Mouse (Mus musculus) kidney, postnatal 0 days (tissue): ENCODE data around the gene Csad. TPM values are rescaled to one million over a fixed set of nuclear protein-coding genes. Genes with fewer than 3 reads are reported as not detected.
A peak's percentile ranks its signal among the peaks of the same experiment; 100 is the strongest.

Experiments used
- ATAC-seq: fragments of 200-750 bp; cut with Nextera tagmentation; replicated peaks from 2 replicates; pipeline ENCODE4 v1.8.0; 2017; ENCODE audit warnings: low read depth, moderate number of reproducible peaks, moderate TSS enrichment, moderate library complexity; ENCODE audit not compliant: low FRiP score
- DNase-seq: peaks from one replicate; pipeline ENCODE4 v3.0.0-alpha.2; 2016; ENCODE audit warnings: low spot score
- H3K27ac ChIP-seq: fragments of 300-500 bp; sonication (generic); 2 replicates; pipeline ENCODE4 v1.5.1; 2014; ENCODE audit warnings: mild to moderate bottlenecking
- H3K27me3 ChIP-seq: fragments of 300-500 bp; sonication (generic); 2 replicates; pipeline ENCODE4 v1.6.1; 2014; ENCODE audit warnings: low read length, mixed read lengths; ENCODE audit not compliant: insufficient read depth
- H3K36me3 ChIP-seq: fragments of 300-500 bp; sonication (generic); 2 replicates; pipeline ENCODE4 v1.6.1; 2014; ENCODE audit warnings: low read length, mixed read lengths; ENCODE audit not compliant: insufficient read depth
- H3K4me1 ChIP-seq: fragments of 300-500 bp; sonication (generic); replicated peaks from 2 replicates; pipeline ENCODE4 v1.6.1; 2014; ENCODE audit warnings: antibody characterized with exemption, low read length, mixed read lengths; ENCODE audit not compliant: insufficient read depth
- H3K4me2 ChIP-seq: fragments of 300-500 bp; sonication (generic); 2 replicates; pipeline ENCODE4 v1.6.1; 2014; ENCODE audit warnings: mild to moderate bottlenecking, low read length, moderate library complexity, mixed read lengths
- H3K4me3 ChIP-seq: fragments of 300-500 bp; sonication (generic); replicated peaks from 2 replicates; pipeline ENCODE4 v1.5.1; 2014; ENCODE audit warnings: low read depth, low read length
- H3K9ac ChIP-seq: fragments of 300-500 bp; sonication (generic); 2 replicates; pipeline ENCODE4 v1.6.1; 2014; ENCODE audit warnings: low read depth, low read length
- H3K9me3 ChIP-seq: fragments of 300-500 bp; sonication (generic); replicated peaks from 2 replicates; pipeline ENCODE4 v1.6.1; 2016; ENCODE audit warnings: low read length, inconsistent platforms, mixed read lengths
- CTCF ChIP-seq: IDR thresholded peaks from 2 replicates; pipeline ENCODE4 v1.5.1; 2016; ENCODE audit warnings: antibody characterized with exemption, low read depth, mild to moderate bottlenecking, moderate library complexity
- WGBS: fragments of 180-500 bp; shearing (Covaris S2); extraction: QIAGEN DNeasy Blood & Tissue Kit; methylation state at CpG from one replicate; pipeline ENCODE4 v1.1.7; 2014; 5-methylcytosine and 5-hydroxymethylcytosine counted together
- polyA plus RNA-seq: library from polyadenylated mRNA; unstranded; fragments of >200 nt; fragmentation: Nextera tagmentation; extraction: Ambion mirVana; gene quantifications from 2 replicates; pipeline ENCODE4 v1.2.1, GENCODE M21; 2015

The Csad gene
- polyA plus RNA-seq = 142 TPM in 2 replicates

GRCm38 (mm10) chr15:102204674-102205505 is at the start of gene Csad:
Gene Csad, minus strand, starts transcription at chr15:102204724.
- 33% methylated on average over 19 of the region's 19 CpGs for WGBS
- TF ChIP-seq CTCF = no peak
- ATAC-seq (no peak), DNase-seq (no peak)
- Histone ChIP-seq H3K4me1 (peaks cover 33% of the 10 kb centered on the region), H3K9ac (peak within 1 kb of the TSS; percentile 99), H3K4me2 (peak within 1 kb of the TSS; percentile 70), H3K9me3 (no peaks in the 10 kb centered on the region), H3K27me3 (no peaks in the 10 kb centered on the region), H3K4me3 (peak within 1 kb of the TSS; percentile 90), H3K36me3 (peaks cover 26% of the 10 kb centered on the region), H3K27ac (peak within 1 kb of the TSS; percentile 100)

DNA sequence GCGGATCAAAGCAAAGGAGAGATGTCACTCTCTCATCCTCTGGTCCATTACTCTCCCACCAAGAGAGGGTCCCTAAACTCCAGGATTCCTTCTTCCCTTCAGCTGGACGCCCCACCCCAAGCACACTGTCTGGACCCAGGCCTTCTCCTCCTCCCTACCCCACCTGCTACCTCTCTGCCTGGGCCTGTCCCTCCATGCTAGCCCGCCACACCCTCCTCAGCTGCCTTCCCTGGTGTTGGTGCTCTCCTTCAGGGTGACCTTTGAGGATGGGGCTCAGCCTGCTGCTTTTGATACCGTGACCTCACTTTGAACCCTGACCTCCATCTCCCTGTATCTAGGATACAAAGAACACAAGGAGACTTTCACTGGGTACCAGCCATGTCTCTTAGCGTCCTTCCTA is 46.0 kb upstream of the Csad start:
- Histone ChIP-seq H3K36me3 (no peaks in the 10 kb centered on the region), H3K9ac (no peak overlapping the region), H3K9me3 (no peaks in the 10 kb centered on the region), H3K4me2 (no peak overlapping the region), H3K4me3 (no peak overlapping the region), H3K27ac (no peak overlapping the region), H3K4me1 (peaks cover 29% of the 10 kb centered on the region), H3K27me3 (no peaks in the 10 kb centered on the region)
- ATAC-seq = no peak
- DNase-seq = no peak
- WGBS = 71% methylated on average over 5 of the region's 5 CpGs
- no peak for TF ChIP-seq CTCF

GRCm38 (mm10) chr15:102249967-102250366 is 45.4 kb upstream of the Csad start:
- H3K4me3 ChIP-seq = no peak overlapping the region
- WGBS = 54% methylated on average over 9 of the region's 9 CpGs
- H3K36me3 ChIP-seq = no peaks in the 10 kb centered on the region
- peak overlapping the region; percentile 88 for H3K4me2 ChIP-seq
- H3K27ac ChIP-seq = peak overlapping the region; percentile 96
- peaks cover 24% of the 10 kb centered on the region; the same call in 1 of the 2 replicates for H3K4me1 ChIP-seq
- H3K9me3 ChIP-seq = no peaks in the 10 kb centered on the region
- H3K9ac ChIP-seq = 0 out of 2 replicates have a peak overlapping the region, but pooled peaks have one; percentile 41
- ATAC-seq (no peak), DNase-seq (no peak)
- no peak for TF ChIP-seq CTCF
- H3K27me3 ChIP-seq = no peaks in the 10 kb centered on the region

GRCm38 (mm10) chr15:102249251-102249691 is 44.7 kb upstream of the Csad start:
- H3K4me2 ChIP-seq = peak overlapping the region; percentile 88
- no peaks in the 10 kb centered on the region for H3K9me3 ChIP-seq
- peak overlapping the region; percentile 96 for H3K27ac ChIP-seq
- no peaks in the 10 kb centered on the region for H3K27me3 ChIP-seq
- no peak for TF ChIP-seq CTCF
- H3K4me1 ChIP-seq = peaks cover 27% of the 10 kb centered on the region; the same call in 1 of the 2 replicates
- H3K4me3 ChIP-seq = no peak overlapping the region
- WGBS = 9% methylated on average over 13 of the region's 13 CpGs
- no peak for ATAC-seq
- no peaks in the 10 kb centered on the region for H3K36me3 ChIP-seq
- peak overlapping the region; percentile 41; the same call in 1 of the 2 replicates for H3K9ac ChIP-seq
- peak; percentile 66 for DNase-seq

DNA sequence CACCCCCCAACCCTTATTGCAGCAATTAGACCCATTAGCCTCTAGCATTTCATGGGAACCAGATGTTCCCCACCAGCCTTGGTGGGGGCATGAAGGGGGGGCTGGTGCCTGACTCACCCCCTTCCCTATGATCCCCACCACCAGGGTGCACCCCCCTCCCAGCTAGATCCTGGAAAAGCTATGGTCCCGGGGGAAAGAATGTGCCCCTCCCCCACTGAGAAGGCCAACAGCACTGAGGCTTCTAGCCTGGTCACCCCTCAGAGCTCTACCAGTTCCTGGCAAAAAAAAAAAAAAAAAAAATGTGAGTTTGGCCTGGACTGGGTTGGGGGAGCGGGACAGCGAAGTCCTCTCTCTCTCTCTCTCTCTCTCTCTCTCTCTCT is 44.3 kb upstream of the Csad start:
- H3K4me3 ChIP-seq = no peak overlapping the region
- 0 out of 2 replicates have a peak, but pooled peaks have one; percentile 6 for TF ChIP-seq CTCF
- H3K4me1 ChIP-seq = peaks cover 32% of the 10 kb centered on the region
- no peaks in the 10 kb centered on the region for H3K27me3 ChIP-seq
- peak overlapping the region; percentile 88 for H3K4me2 ChIP-seq
- DNase-seq (peak; percentile 63), ATAC-seq (no peak)
- H3K9me3 ChIP-seq = no peaks in the 10 kb centered on the region
- H3K36me3 ChIP-seq = no peaks in the 10 kb centered on the region
- 16% methylated on average over 3 of the region's 3 CpGs for WGBS
- H3K9ac ChIP-seq = no peak overlapping the region
- peak overlapping the region; percentile 96 for H3K27ac ChIP-seq

GRCm38 (mm10) chr15:102248131-102248811 is 43.7 kb upstream of the Csad start:
- no peaks in the 10 kb centered on the region for H3K9me3 ChIP-seq
- peak overlapping the region; percentile 71 for H3K4me3 ChIP-seq
- H3K36me3 ChIP-seq = no peaks in the 10 kb centered on the region
- WGBS = 10% methylated on average over 8 of the region's 8 CpGs
- peak overlapping the region; percentile 88 for H3K4me2 ChIP-seq
- peaks cover 37% of the 10 kb centered on the region for H3K4me1 ChIP-seq
- peak overlapping the region; percentile 72 for H3K9ac ChIP-seq
- no peak for DNase-seq
- no peak for TF ChIP-seq CTCF
- H3K27ac ChIP-seq = peak overlapping the region; percentile 96
- no peaks in the 10 kb centered on the region for H3K27me3 ChIP-seq
- no peak for ATAC-seq
